Comparison of ENCODE assay signal across 12 mouse cellular contexts in the genomic region with DNA sequence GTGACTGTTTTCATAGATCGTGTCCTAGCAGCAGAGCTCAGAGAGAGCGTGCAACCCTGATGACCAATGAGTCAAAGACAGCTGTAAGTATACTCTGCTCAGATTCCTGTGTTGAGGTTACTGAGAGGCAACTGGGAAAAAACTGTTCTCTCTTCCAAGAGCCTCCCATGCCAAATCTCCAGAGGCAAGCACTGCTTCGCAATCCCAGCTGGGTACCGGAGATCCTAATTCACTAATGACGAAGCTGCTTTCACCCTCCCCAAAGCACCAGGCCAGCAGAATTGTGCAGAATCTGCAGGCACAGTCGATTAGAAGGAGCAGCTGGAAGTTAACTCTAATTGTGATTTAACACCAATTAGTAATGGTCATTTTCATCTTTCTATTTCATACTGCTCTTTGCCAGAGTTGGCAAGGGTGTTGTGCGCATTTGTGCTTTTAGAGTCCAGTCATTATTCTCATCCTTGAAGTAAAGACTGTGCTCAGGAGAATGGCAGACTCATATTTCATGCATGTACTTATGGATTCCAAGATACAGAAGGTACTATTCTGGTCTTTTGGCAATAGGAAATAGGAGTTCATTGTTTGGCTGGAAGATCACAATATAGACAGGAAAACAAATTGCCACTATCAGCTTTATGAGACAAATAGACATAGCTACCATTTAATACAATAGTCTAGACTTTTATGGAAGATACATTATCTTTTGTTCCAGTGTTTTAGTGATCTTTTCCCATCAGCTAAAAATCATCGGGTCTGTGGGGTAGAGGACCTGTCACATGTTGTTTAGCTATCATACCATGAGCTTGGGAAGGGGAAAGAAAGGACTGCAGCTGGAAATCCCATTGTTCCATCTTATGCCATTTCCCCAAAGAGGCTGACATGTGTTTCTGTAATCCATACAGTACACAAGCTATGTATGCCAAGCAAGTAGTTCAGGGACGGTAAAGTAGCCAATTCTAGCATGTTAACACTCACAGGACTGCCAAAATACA.
DNase-seq lines count a peak whose midpoint lies in the region; ATAC-seq lines count a peak whose summit lies in the region.
"Had no signal": no experiment of that assay in that cellular context is flagged by ENCODE, and none has a peak within 500 bp of the region (broad histone marks: within the 10 kb centered on the region; RNA-seq: fewer than 3 reads in every experiment).

No protein-coding gene starts in this region.

- no peaks in the 10 kb centered on the region for H3K9me3 ChIP-seq in embryonic facial prominence, embryonic 12.5 days
- H3K9me3 ChIP-seq in embryonic facial prominence, embryonic 10.5 days: no peaks in the 10 kb centered on the region
- H3K9me3 ChIP-seq in midbrain, embryonic 15.5 days: no peaks in the 10 kb centered on the region
- H3K9me3 ChIP-seq: heart, embryonic 13.5 days; stomach, embryonic 15.5 days had no signal

- no peak overlapping the region for H3K9ac ChIP-seq in embryonic facial prominence, embryonic 12.5 days
- no peak overlapping the region for H3K9ac ChIP-seq in midbrain, embryonic 15.5 days
- H3K9ac ChIP-seq: heart, embryonic 13.5 days; stomach, embryonic 15.5 days had no signal

- no peaks in the 10 kb centered on the region for H3K27me3 ChIP-seq in embryonic facial prominence, embryonic 12.5 days
- no peaks in the 10 kb centered on the region for H3K27me3 ChIP-seq in embryonic facial prominence, embryonic 10.5 days (replicated peaks; ENCODE audit: low read depth, poor library complexity, severe bottlenecking)
- no peaks in the 10 kb centered on the region for H3K27me3 ChIP-seq in midbrain, embryonic 15.5 days (replicated peaks)
- H3K27me3 ChIP-seq: heart, embryonic 13.5 days; stomach, embryonic 15.5 days had no signal

- no peak for DNase-seq in embryonic facial prominence, embryonic 10.5 days (ENCODE audit: low spot score)
- peak; percentile 37 for DNase-seq in NIH3T3 (ENCODE audit: low read depth)
- peak; percentile 10 for DNase-seq in gastrocnemius, postnatal 14 days
- no peak for DNase-seq in yolk sac, embryonic 10.5 days (ENCODE audit: low spot score)
- DNase-seq in B cell, adult 2 months: no peak
- no peak for DNase-seq in kidney, postnatal 25 days
- DNase-seq: right cerebral cortex, postnatal 14 days had no signal

- no peaks in the 10 kb centered on the region for H3K4me1 ChIP-seq in embryonic facial prominence, embryonic 12.5 days
- H3K4me1 ChIP-seq in embryonic facial prominence, embryonic 10.5 days: no peaks in the 10 kb centered on the region
- no peaks in the 10 kb centered on the region for H3K4me1 ChIP-seq in midbrain, embryonic 15.5 days
- H3K4me1 ChIP-seq: stomach, embryonic 15.5 days had no signal

- H3K4me2 ChIP-seq in embryonic facial prominence, embryonic 12.5 days (replicated peaks): no peak overlapping the region
- H3K4me2 ChIP-seq in midbrain, embryonic 15.5 days: no peak overlapping the region
- H3K4me2 ChIP-seq: heart, embryonic 13.5 days; stomach, embryonic 15.5 days had no signal

- 62% methylated on average over 9 of the region's 9 CpGs for WGBS in embryonic facial prominence, embryonic 12.5 days
- WGBS in embryonic facial prominence, embryonic 10.5 days: 67% methylated on average over 9 of the region's 9 CpGs
- 50% methylated on average over 9 of the region's 9 CpGs for WGBS in midbrain, embryonic 15.5 days

- ATAC-seq in embryonic facial prominence, embryonic 12.5 days (ENCODE audit: insufficient number of reproducible peaks, insufficient read depth, low FRiP score, low TSS enrichment): 0 out of 2 replicates have a peak, but pooled peaks have one; percentile 28
- ATAC-seq in midbrain, embryonic 15.5 days (replicated peaks): peak; percentile 67; the same call in 1 of the 2 replicates
- ATAC-seq: intestine, embryonic 16.5 days had no signal

- intact Hi-C loops in gastrocnemius, postnatal 14 days (cut with DNase I; ENCODE audit: low total_unique reads): no loop called here

- no peak overlapping the region for H3K27ac ChIP-seq in embryonic facial prominence, embryonic 12.5 days
- H3K27ac ChIP-seq in embryonic facial prominence, embryonic 10.5 days (replicated peaks): no peak overlapping the region
- no peak overlapping the region for H3K27ac ChIP-seq in midbrain, embryonic 15.5 days
- H3K27ac ChIP-seq: heart, embryonic 13.5 days; stomach, embryonic 15.5 days had no signal

- H3K36me3 ChIP-seq in embryonic facial prominence, embryonic 12.5 days: no peaks in the 10 kb centered on the region
- no peaks in the 10 kb centered on the region for H3K36me3 ChIP-seq in embryonic facial prominence, embryonic 10.5 days (replicated peaks)
- H3K36me3 ChIP-seq in midbrain, embryonic 15.5 days (replicated peaks): no peaks in the 10 kb centered on the region
- H3K36me3 ChIP-seq: heart, embryonic 13.5 days; stomach, embryonic 15.5 days had no signal

- H3K4me3 ChIP-seq in embryonic facial prominence, embryonic 12.5 days: no peak overlapping the region
- H3K4me3 ChIP-seq in embryonic facial prominence, embryonic 10.5 days: no peak overlapping the region
- H3K4me3 ChIP-seq in midbrain, embryonic 15.5 days: no peak overlapping the region
- H3K4me3 ChIP-seq: heart, embryonic 13.5 days; stomach, embryonic 15.5 days had no signal

Comparison
In these comparisons a context has a peak if more than half of its experiments do, and no peak if none do; other contexts are left out.
1. DNase-seq: peak in NIH3T3 (single experiment) and gastrocnemius, postnatal 14 days (single experiment); none in embryonic facial prominence, embryonic 10.5 days (single experiment), yolk sac, embryonic 10.5 days (single experiment), B cell, adult 2 months (0 of 2) and kidney, postnatal 25 days (0 of 2).